Mouse (Mus musculus): ENCODE measurements around the gene Itga2.
A peak's percentile ranks its signal among the peaks of the same experiment; 100 is the strongest.

DNA sequence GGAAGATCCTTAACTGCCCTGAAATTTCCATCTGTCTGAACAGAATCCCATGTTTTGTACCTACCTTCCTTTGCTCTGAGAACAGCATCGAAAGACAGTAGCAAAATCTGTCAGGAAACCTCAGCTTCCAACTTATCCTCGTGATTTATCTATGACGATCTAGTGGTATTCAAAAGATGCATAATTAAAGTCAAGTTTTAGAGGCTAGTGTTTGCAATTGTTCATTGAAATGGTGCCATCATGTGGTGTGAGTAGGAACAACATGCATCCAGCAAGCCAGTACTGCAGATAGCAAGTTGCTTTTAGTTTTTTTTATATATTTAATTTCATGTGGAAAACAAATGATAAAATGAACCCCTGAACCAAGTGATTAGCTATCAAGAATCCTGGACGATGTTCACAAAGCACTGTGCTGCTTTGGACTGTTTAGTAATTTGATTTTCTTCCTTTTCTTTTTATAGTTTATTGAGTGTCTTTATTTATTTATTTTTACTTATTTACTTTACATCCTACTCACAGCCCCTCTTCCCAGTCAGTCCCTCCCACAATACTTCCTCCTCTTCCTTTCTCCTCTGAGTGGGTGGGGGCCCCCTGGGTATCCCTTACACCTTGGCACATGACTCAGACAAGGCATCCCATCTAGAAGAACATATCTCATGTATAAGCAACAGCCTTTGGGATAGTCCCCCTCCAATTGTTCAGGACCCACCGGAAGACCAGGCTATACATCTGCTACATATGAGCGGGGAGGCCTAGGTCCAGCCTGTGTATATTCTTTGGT is 138.5 kb downstream of the Itga2 start:
- no peak for TF ChIP-seq POLR2A (IDR thresholded peaks at IDR 0.05; ENCODE audit: borderline replicate concordance, extremely low read depth, insufficient read depth, insufficient read length, poor library complexity, severe bottlenecking)
- peak; percentile 61; the same call in 1 of the 2 replicates for TF ChIP-seq CTCF (IDR thresholded peaks at IDR 0.05; ENCODE audit: borderline replicate concordance, extremely low read depth, insufficient read depth, insufficient read length)

Measured in brain, embryonic 14.5 days (tissue).